Mouse (Mus musculus): ENCODE data around the gene Il10rb. TPM values are rescaled to one million over a fixed set of nuclear protein-coding genes. Genes with fewer than 3 reads are reported as not detected.
A peak's percentile ranks its signal among the peaks of the same experiment; 100 is the strongest.

Gene Il10rb
- polyA plus RNA-seq, 1 experiment from 2014 or later = 29.8 TPM

DNA sequence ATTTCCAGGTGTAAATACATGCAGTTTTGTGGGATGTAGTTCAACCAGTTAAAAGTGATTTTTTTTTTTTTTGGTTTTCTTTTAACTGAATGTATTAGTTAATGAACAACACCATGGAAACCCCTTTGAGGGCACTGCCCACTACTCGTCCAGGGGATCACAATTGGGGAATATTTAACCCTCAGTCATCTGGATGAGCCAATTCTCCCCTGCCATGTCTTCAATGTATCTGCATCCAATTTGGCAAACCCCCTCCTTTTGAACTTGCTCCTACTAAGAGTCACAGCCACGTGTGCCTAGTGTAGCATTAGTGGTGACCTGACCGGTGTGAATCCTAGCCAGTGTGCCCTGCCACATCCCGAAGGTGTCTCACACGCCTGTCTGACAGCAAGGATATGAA lies 12.6 kb downstream of the Il10rb start:
- peaks cover 8% of the 10 kb centered on the region for H3K4me1 ChIP-seq (replicated peaks; ENCODE audit: control insufficient read depth, insufficient read depth, low read length)
- H3K4me3 ChIP-seq (ENCODE audit: low read depth, low read length) = no peak overlapping the region
- H3K27ac ChIP-seq (ENCODE audit: low read depth, low read length) = no peak overlapping the region
- ATAC-seq (replicated peaks; ENCODE audit: low FRiP score) (no peak), DNase-seq (ENCODE audit: low spot score) (no peak)
- H3K9me3 ChIP-seq (ENCODE audit: control insufficient read depth, low read length) = no peaks in the 10 kb centered on the region
- H3K9ac ChIP-seq (ENCODE audit: low read depth, low read length) = no peak overlapping the region
- peaks cover 37% of the 10 kb centered on the region for H3K36me3 ChIP-seq (ENCODE audit: control insufficient read depth, insufficient read depth, low read length)
- H3K4me2 ChIP-seq = no peak overlapping the region
- 78% methylated on average over 5 of the region's 5 CpGs for WGBS
- no peaks in the 10 kb centered on the region for H3K27me3 ChIP-seq (replicated peaks; ENCODE audit: control insufficient read depth, insufficient read depth, low read length)

GRCm38 (mm10) chr16:91425816-91426215 lies 19.9 kb downstream of the Il10rb start:
- ATAC-seq (replicated peaks; ENCODE audit: low FRiP score) (no peak), DNase-seq (ENCODE audit: low spot score) (no peak)
- Histone ChIP-seq H3K4me1 (replicated peaks; ENCODE audit: control insufficient read depth, insufficient read depth, low read length) (no peaks in the 10 kb centered on the region), H3K36me3 (ENCODE audit: control insufficient read depth, insufficient read depth, low read length) (peaks cover 36% of the 10 kb centered on the region), H3K27ac (ENCODE audit: low read depth, low read length) (no peak overlapping the region), H3K9ac (ENCODE audit: low read depth, low read length) (no peak overlapping the region), H3K9me3 (ENCODE audit: control insufficient read depth, low read length) (no peaks in the 10 kb centered on the region), H3K27me3 (replicated peaks; ENCODE audit: control insufficient read depth, insufficient read depth, low read length) (no peaks in the 10 kb centered on the region), H3K4me2 (no peak overlapping the region), H3K4me3 (ENCODE audit: low read depth, low read length) (no peak overlapping the region)
- 93% methylated on average over 6 of the region's 6 CpGs for WGBS

DNA sequence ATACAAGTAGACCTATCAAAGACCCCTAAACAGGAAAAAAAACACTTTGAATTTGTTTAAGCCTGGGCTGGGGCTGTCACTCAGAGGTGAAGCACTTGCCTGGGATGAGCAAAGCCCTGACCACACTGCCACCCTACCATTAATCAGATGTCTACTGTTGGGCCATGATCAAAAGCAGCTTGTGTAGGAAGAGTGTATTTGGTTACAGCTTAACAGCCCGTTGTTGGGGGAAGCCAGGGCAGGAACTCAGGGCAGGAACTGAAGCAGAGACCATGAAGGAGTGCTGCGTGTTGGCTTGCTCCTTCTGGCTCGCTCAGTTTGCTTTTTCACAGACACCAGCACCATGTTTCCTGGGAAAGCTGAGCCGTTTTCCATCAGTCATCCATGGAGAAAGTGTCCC lies 20.6 kb downstream of the Il10rb start:
- no peak overlapping the region for H3K4me3 ChIP-seq (ENCODE audit: low read depth, low read length)
- H3K9ac ChIP-seq (ENCODE audit: low read depth, low read length) = no peak overlapping the region
- no peaks in the 10 kb centered on the region for H3K4me1 ChIP-seq (replicated peaks; ENCODE audit: control insufficient read depth, insufficient read depth, low read length)
- whole genome bisulfite sequencing = 81% methylated on average over 4 of the region's 4 CpGs
- no peak for DNase-seq (ENCODE audit: low spot score)
- no peak overlapping the region for H3K4me2 ChIP-seq
- H3K9me3 ChIP-seq (ENCODE audit: control insufficient read depth, low read length) = no peaks in the 10 kb centered on the region
- ATAC-seq (replicated peaks; ENCODE audit: low FRiP score) = no peak
- no peaks in the 10 kb centered on the region for H3K27me3 ChIP-seq (replicated peaks; ENCODE audit: control insufficient read depth, insufficient read depth, low read length)
- H3K36me3 ChIP-seq (ENCODE audit: control insufficient read depth, insufficient read depth, low read length) = peaks cover 32% of the 10 kb centered on the region
- no peak overlapping the region for H3K27ac ChIP-seq (ENCODE audit: low read depth, low read length)

- ATAC-seq (replicated peaks; ENCODE audit: low FRiP score) (no peak), DNase-seq (ENCODE audit: low spot score) (no peak)
- no peak overlapping the region for H3K27ac ChIP-seq (ENCODE audit: low read depth, low read length)
- H3K4me3 ChIP-seq (ENCODE audit: low read depth, low read length) = no peak overlapping the region
- peaks cover 25% of the 10 kb centered on the region for H3K36me3 ChIP-seq (ENCODE audit: control insufficient read depth, insufficient read depth, low read length)
- 70% methylated on average over 5 of the region's 5 CpGs for WGBS
- H3K4me1 ChIP-seq (replicated peaks; ENCODE audit: control insufficient read depth, insufficient read depth, low read length) = no peaks in the 10 kb centered on the region
- no peaks in the 10 kb centered on the region for H3K27me3 ChIP-seq (replicated peaks; ENCODE audit: control insufficient read depth, insufficient read depth, low read length)
- no peaks in the 10 kb centered on the region for H3K9me3 ChIP-seq (ENCODE audit: control insufficient read depth, low read length)
- H3K9ac ChIP-seq (ENCODE audit: low read depth, low read length) = no peak overlapping the region
- no peak overlapping the region for H3K4me2 ChIP-seq
Observed at GRCm38 (mm10) chr16:91427461-91427860, 21.5 kb downstream of the Il10rb start.

DNA sequence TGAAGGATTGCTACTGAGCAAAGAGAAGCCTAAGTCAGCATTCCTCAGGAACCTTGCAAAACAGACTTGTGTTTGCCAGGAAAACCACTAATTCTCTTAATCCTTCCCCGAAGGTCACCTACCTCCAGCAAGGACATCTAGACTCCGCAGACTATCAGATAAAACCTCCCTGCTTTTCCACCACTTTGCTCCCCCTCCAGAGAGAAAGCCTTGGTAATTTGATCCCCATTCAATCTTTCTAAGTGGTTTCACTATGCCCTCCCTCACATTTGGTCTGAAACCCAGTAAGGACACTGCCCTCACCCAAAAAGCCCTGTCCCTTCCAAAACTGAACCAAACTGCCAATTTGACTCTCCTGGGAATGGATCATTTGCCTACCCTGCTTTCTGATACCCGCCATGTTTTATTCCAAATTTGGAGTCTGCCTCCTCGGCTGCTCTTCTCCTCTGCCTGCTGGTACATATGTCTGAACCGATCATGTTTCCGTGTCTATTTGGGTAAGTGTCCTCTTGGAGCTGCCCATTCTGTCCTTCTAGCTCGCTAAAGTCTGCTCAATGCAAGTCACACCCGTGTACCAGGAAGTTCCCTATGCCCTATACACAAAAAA lies 22.4 kb downstream of the Il10rb start:
- H3K4me3 ChIP-seq (ENCODE audit: low read depth, low read length) = no peak overlapping the region
- H3K27me3 ChIP-seq (replicated peaks; ENCODE audit: control insufficient read depth, insufficient read depth, low read length) = no peaks in the 10 kb centered on the region
- H3K36me3 ChIP-seq (ENCODE audit: control insufficient read depth, insufficient read depth, low read length) = peaks cover 22% of the 10 kb centered on the region
- H3K9ac ChIP-seq (ENCODE audit: low read depth, low read length) = no peak overlapping the region
- ATAC-seq (replicated peaks; ENCODE audit: low FRiP score) (no peak), DNase-seq (ENCODE audit: low spot score) (no peak)
- H3K9me3 ChIP-seq (ENCODE audit: control insufficient read depth, low read length) = no peaks in the 10 kb centered on the region
- no peak overlapping the region for H3K27ac ChIP-seq (ENCODE audit: low read depth, low read length)
- H3K4me2 ChIP-seq = no peak overlapping the region
- WGBS = 77% methylated on average over 8 of the region's 8 CpGs
- H3K4me1 ChIP-seq (replicated peaks; ENCODE audit: control insufficient read depth, insufficient read depth, low read length) = peaks cover under 1% of the 10 kb centered on the region; the same call in 1 of the 2 replicates

GRCm38 (mm10) chr16:91432720-91433328 lies 26.9 kb downstream of the Il10rb start:
- H3K36me3 ChIP-seq (ENCODE audit: control insufficient read depth, insufficient read depth, low read length) = no peaks in the 10 kb centered on the region
- H3K27me3 ChIP-seq (replicated peaks; ENCODE audit: control insufficient read depth, insufficient read depth, low read length) = no peaks in the 10 kb centered on the region
- H3K9me3 ChIP-seq (ENCODE audit: control insufficient read depth, low read length) = no peaks in the 10 kb centered on the region
- H3K4me1 ChIP-seq (replicated peaks; ENCODE audit: control insufficient read depth, insufficient read depth, low read length) = peaks cover 8% of the 10 kb centered on the region
- WGBS = 51% methylated on average over 5 of the region's 5 CpGs
- DNase-seq (ENCODE audit: low spot score) (no peak), ATAC-seq (replicated peaks; ENCODE audit: low FRiP score) (no peak)
- no peak overlapping the region for H3K4me2 ChIP-seq
- no peak overlapping the region for H3K4me3 ChIP-seq (ENCODE audit: low read depth, low read length)
- no peak overlapping the region for H3K9ac ChIP-seq (ENCODE audit: low read depth, low read length)
- H3K27ac ChIP-seq (ENCODE audit: low read depth, low read length) = no peak overlapping the region

DNA sequence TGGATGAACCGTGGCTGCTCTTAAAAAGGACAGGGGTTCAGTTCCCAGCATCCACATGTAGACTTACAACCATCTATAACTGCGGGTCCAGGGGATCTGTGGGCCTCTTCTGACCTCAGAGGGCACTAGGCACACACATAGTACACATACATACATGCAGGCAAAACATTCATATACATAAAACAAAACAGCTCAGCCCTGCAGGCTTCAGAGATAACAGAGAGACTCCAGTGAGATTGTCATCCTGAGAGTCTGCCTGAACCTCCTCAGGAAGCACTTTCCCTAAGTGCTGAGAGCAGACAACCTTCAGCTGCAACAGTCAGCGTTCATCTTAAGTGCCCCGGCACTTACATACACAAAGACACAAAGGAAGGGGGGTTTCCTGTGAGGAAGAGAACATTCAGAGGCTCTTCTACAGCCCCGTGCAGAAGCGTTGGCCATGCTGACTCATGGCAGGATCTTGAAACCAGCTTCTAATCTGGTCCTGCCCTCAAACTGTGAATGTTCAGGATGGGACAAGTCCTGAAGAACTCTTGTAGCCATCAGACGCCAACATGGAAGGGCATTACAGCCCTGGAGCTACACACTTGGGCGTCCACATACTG lies 27.5 kb downstream of the Il10rb start:
- Histone ChIP-seq H3K4me1 (replicated peaks; ENCODE audit: control insufficient read depth, insufficient read depth, low read length) (peaks cover 12% of the 10 kb centered on the region), H3K36me3 (ENCODE audit: control insufficient read depth, insufficient read depth, low read length) (no peaks in the 10 kb centered on the region), H3K9ac (ENCODE audit: low read depth, low read length) (no peak overlapping the region), H3K9me3 (ENCODE audit: control insufficient read depth, low read length) (no peaks in the 10 kb centered on the region), H3K4me2 (no peak overlapping the region), H3K4me3 (ENCODE audit: low read depth, low read length) (no peak overlapping the region), H3K27me3 (replicated peaks; ENCODE audit: control insufficient read depth, insufficient read depth, low read length) (no peaks in the 10 kb centered on the region), H3K27ac (ENCODE audit: low read depth, low read length) (0 out of 2 replicates have a peak overlapping the region, but pooled peaks have one; percentile 4)
- peak; percentile 60 for ATAC-seq (replicated peaks; ENCODE audit: low FRiP score)
- WGBS = 38% methylated on average over 8 of the region's 8 CpGs
- DNase-seq (ENCODE audit: low spot score) = no peak

DNA sequence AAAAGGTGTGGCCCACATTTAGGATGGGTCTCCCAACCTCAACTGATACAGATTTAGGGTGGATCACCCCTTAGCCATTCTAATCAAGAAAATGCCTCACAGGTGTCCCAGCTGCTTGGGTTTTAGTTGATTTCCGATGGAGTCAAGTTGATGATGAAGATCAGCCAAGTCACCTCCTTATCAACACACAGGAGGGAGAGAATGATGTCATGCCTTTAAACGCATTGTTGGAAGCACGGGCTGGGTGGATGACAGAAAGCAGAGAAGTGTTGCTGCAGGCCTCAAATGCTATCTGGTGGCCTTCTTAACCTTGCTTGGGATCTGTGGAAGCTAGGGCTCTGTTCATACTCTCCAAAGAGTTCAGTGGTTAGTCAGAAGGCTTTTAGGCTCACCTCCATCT lies 28.2 kb downstream of the Il10rb start:
- Histone ChIP-seq H3K4me2 (no peak overlapping the region), H3K4me1 (replicated peaks; ENCODE audit: control insufficient read depth, insufficient read depth, low read length) (peaks cover 15% of the 10 kb centered on the region), H3K36me3 (ENCODE audit: control insufficient read depth, insufficient read depth, low read length) (no peaks in the 10 kb centered on the region), H3K9me3 (ENCODE audit: control insufficient read depth, low read length) (no peaks in the 10 kb centered on the region), H3K9ac (ENCODE audit: low read depth, low read length) (no peak overlapping the region), H3K27ac (ENCODE audit: low read depth, low read length) (no peak overlapping the region), H3K27me3 (replicated peaks; ENCODE audit: control insufficient read depth, insufficient read depth, low read length) (no peaks in the 10 kb centered on the region), H3K4me3 (ENCODE audit: low read depth, low read length) (no peak overlapping the region)
- 67% methylated on average over 3 of the region's 3 CpGs for WGBS
- ATAC-seq (replicated peaks; ENCODE audit: low FRiP score) = no peak
- DNase-seq (ENCODE audit: low spot score) = no peak

- Histone ChIP-seq H3K27ac (ENCODE audit: low read depth, low read length) (peak overlapping the region; percentile 71; the same call in 1 of the 2 replicates), H3K27me3 (replicated peaks; ENCODE audit: control insufficient read depth, insufficient read depth, low read length) (no peaks in the 10 kb centered on the region), H3K4me3 (ENCODE audit: low read depth, low read length) (no peak overlapping the region), H3K4me1 (replicated peaks; ENCODE audit: control insufficient read depth, insufficient read depth, low read length) (peaks cover 34% of the 10 kb centered on the region), H3K9me3 (ENCODE audit: control insufficient read depth, low read length) (no peaks in the 10 kb centered on the region), H3K36me3 (ENCODE audit: control insufficient read depth, insufficient read depth, low read length) (no peaks in the 10 kb centered on the region), H3K9ac (ENCODE audit: low read depth, low read length) (no peak overlapping the region), H3K4me2 (no peak overlapping the region)
- ATAC-seq (replicated peaks; ENCODE audit: low FRiP score) (no peak), DNase-seq (ENCODE audit: low spot score) (no peak)
- WGBS = 61% methylated on average over 3 of the region's 3 CpGs
Observed at GRCm38 (mm10) chr16:91438081-91438480, 32.1 kb downstream of the Il10rb start.

All from liver, embryonic 11.5 days (tissue).